Mouse (Mus musculus): ENCODE measurements around the gene Itpr2. TPM values are rescaled to one million over a fixed set of nuclear protein-coding genes. Genes with fewer than 3 reads are reported as not detected.

Itpr2 gene
- polyA plus RNA-seq, 1 experiment from 2014 or later: 8.2 TPM

DNA sequence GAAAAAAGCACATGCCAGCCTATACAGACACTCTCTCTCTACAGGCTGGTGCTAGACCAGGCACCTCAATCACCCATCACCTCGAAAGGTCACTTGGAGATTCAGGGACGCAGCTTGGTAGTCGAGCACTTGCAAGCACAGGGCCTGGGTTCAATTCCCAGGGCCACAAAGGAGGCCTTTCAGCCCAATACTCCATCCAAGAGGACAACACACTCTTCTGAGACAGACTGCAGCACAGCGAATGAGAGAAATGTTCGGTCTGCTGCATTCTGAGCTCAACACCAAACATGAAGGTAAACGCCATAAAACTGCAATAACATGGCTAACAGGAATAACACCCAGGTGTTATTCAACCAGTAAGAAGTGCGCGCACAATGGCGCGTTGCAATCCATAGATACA, 211.0 kb downstream of the Itpr2 start:
- 95% methylated on average over 10 of the region's 10 CpGs for WGBS (ENCODE audit: missing documents)
- Histone ChIP-seq H3K79me2 (ENCODE audit: inconsistent target) (no peaks in the 10 kb centered on the region), H3K27ac (no peak overlapping the region), H3K36me3 (ENCODE audit: inconsistent target) (no peaks in the 10 kb centered on the region), H3K4me3 (ENCODE audit: inconsistent target) (no peak overlapping the region)

DNA sequence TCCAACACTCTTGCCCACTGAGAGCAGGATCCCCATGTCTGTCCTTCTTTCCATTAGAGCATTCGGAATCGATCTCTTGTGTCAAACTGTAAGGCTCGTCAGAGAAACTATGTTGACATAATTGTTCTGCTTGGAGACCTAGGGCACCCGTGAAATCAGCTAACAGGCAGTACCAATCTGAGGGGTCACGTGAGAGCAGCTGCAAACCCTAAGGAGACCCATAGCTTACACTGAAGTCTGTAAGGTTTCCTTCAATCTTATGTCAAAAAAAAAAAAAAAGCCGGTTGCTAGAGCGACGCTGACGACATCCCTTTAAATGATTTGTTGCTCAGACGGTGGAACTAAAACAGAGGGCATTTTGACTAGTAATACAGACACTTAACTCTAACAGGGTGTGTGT, 212.2 kb downstream of the Itpr2 start:
- no peaks in the 10 kb centered on the region for H3K79me2 ChIP-seq (ENCODE audit: inconsistent target)
- no peak overlapping the region for H3K27ac ChIP-seq
- H3K4me3 ChIP-seq (ENCODE audit: inconsistent target): no peak overlapping the region
- WGBS (ENCODE audit: missing documents): 93% methylated on average over 8 of the region's 10 CpGs
- H3K36me3 ChIP-seq (ENCODE audit: inconsistent target): no peaks in the 10 kb centered on the region

DNA sequence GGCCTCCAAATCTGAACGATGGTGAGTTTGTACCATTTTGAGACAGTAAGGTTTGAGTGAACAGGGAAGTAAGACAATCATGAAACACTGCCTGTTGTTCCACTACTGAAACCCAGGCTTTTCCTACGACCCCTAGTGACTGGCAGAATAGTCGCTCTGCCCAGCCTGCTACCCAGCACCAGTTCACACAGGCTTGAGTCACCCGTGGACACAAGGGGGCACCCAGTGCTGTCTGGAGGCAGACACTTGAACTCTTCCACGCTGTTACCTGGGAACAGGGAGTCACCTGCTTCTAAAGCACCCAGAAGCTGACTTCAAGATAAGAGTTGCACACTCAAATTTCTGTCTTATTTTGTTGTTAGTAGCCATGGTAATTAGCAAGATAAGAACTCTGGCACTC, 213.8 kb downstream of the Itpr2 start:
- no peaks in the 10 kb centered on the region for H3K79me2 ChIP-seq (ENCODE audit: inconsistent target)
- H3K27ac ChIP-seq: no peak overlapping the region
- no peak overlapping the region for H3K4me3 ChIP-seq (ENCODE audit: inconsistent target)
- 97% methylated on average over 5 of the region's 5 CpGs for WGBS (ENCODE audit: missing documents)
- no peaks in the 10 kb centered on the region for H3K36me3 ChIP-seq (ENCODE audit: inconsistent target)

DNA sequence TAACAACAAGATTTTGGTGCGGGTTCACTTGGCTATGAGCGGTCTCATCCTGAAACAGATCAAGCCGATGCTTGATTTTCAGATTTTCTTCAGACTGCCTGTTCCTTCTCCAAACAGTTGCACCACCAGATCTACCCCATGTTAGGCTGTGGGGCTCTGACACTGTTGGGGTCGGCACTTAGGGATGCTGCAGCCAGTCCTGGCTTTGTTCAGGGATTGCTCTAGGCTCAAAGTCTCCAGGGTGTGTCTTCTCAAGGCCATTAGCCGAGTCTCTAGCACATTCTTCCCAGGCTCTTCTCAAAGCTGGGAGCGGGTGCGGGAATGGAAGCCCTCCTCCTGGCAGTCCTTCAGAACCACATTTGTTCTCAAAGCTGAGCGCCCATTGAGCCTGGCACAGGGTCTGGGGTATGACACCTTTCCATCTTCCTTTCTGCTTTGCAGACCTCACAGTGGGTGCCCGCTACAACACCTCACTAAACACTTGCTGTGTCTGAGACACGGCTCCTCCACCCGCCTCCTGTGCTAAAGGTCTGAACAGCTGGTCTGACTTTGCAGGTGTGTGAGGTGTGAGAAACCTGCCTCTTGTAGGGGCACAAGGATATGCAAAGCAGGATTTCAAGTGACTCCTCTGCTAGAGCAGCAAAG, 217.0 kb downstream of the Itpr2 start:
- WGBS (ENCODE audit: missing documents): 94% methylated on average over 11 of the region's 11 CpGs
- no peaks in the 10 kb centered on the region for H3K36me3 ChIP-seq (ENCODE audit: inconsistent target)

DNA sequence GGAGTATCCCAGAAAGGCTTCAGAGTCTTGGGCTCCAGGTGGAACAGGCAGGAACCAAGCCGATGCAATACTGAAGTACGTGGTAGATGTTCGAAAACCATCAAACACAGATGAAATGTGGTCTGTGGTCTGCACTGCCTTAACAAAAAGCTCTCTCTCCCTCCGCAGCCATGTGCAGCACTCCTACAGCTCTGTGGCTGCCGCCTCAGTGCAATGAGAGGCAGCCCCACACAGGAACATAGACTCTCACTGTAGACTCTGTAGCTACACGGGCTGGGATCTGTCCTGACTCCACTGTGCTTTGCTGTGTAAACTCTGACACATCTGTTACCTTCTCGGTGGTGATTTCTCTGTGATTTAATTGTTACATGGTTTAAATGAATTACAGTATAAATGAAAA, 218.0 kb downstream of the Itpr2 start:
- Histone ChIP-seq H3K36me3 (ENCODE audit: inconsistent target) (no peaks in the 10 kb centered on the region), H3K27ac (no peak overlapping the region), H3K4me3 (ENCODE audit: inconsistent target) (no peak overlapping the region), H3K79me2 (ENCODE audit: inconsistent target) (no peaks in the 10 kb centered on the region)
- 94% methylated on average over 7 of the region's 7 CpGs for WGBS (ENCODE audit: missing documents)

More for the DNA sequence above, 217.0 kb downstream of the Itpr2 start:
- H3K4me3 ChIP-seq (ENCODE audit: inconsistent target): no peak overlapping the region
- H3K79me2 ChIP-seq (ENCODE audit: inconsistent target): no peaks in the 10 kb centered on the region
- H3K27ac ChIP-seq: no peak overlapping the region

DNA sequence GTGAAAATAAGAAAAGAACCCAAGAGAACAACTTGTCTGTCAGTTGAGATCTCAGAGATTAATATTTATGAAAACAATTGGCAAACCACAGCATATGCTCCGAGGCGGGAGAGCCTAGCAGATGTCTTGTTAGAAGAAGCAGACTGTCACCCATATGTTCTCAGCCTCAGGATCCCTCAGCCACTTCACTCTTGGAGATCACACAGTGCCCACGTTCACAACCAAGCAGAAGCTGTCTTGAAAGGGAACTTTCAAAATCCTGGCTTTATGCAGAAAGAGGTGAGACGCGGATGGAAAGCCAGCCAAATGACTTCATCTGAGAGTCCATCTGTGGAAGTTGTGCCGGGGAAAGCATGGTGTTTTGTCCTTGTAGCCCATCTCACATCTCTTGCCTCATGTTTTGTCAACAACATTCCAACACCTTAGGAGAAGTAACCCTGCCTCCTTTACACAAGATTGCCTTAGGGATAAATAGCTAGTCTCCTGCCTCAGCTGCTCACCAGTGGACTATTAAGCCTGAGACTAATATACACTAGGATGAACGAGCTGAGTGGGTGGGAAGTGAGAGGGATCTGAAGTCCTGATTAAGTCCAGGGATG, 219.9 kb downstream of the Itpr2 start:
- Histone ChIP-seq H3K79me2 (ENCODE audit: inconsistent target) (no peaks in the 10 kb centered on the region), H3K4me3 (ENCODE audit: inconsistent target) (no peak overlapping the region), H3K36me3 (ENCODE audit: inconsistent target) (no peaks in the 10 kb centered on the region), H3K27ac (no peak overlapping the region)
- WGBS (ENCODE audit: missing documents): 91% methylated on average over 7 of the region's 7 CpGs

DNA sequence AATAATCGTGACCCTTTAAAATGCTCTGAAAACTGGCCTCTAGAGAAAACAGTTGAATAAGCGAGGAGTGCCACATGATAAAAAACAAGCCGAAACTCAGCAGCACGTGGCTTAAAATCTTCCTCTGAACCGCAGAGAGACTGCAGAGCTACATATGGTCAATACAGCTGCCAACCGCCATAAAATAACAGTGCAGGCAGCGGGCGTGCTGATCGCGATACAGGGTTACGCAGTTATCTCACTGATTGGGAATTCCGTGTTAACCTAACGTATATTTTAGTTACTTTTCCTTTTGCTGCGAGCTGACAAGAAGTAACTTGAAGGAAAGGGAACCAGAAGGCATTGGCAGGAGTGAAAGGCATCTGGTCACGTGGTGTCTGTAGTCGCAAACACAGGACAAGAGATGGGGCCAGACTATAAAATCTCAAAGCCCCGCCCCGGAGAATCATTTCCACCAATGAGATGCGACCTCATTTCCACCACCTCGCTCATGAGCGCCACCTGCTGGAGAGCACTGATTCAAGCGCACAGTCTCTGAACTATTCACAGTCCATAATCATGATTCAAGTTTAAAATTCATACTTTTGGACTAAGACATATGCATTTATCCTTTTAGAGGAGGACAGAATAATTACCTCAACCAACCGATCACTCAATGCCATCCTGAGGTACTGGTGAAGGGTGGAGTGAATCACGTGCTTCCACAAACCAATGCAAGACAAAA, 220.7 kb downstream of the Itpr2 start:
- Histone ChIP-seq H3K27ac (no peak overlapping the region), H3K36me3 (ENCODE audit: inconsistent target) (no peaks in the 10 kb centered on the region), H3K79me2 (ENCODE audit: inconsistent target) (no peaks in the 10 kb centered on the region), H3K4me3 (ENCODE audit: inconsistent target) (no peak overlapping the region)
- 96% methylated on average over 24 of the region's 24 CpGs for WGBS (ENCODE audit: missing documents)

DNA sequence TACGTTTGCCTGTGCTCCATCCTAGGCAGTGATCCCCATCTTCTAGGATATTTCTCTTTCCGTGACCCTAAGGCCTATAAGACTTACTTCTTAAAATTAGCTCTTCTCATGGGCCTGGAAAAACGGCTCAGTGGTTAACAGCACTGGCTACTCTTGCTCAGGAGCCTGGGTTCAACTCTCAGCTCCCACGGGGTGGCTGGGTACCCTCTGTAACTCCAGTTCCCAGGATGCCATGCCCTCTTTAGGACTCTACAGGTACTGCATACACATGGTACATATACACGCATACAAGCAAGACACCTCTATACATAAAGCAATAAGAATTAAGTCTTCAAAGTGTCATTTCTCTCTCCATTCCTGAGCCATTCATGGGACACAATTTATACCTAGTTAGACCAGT, 228.8 kb downstream of the Itpr2 start:
- Histone ChIP-seq H3K79me2 (ENCODE audit: inconsistent target) (no peaks in the 10 kb centered on the region), H3K27ac (no peak overlapping the region), H3K4me3 (ENCODE audit: inconsistent target) (no peak overlapping the region), H3K36me3 (ENCODE audit: inconsistent target) (no peaks in the 10 kb centered on the region)
- 94% methylated on average over 5 of the region's 5 CpGs for WGBS (ENCODE audit: missing documents)

DNA sequence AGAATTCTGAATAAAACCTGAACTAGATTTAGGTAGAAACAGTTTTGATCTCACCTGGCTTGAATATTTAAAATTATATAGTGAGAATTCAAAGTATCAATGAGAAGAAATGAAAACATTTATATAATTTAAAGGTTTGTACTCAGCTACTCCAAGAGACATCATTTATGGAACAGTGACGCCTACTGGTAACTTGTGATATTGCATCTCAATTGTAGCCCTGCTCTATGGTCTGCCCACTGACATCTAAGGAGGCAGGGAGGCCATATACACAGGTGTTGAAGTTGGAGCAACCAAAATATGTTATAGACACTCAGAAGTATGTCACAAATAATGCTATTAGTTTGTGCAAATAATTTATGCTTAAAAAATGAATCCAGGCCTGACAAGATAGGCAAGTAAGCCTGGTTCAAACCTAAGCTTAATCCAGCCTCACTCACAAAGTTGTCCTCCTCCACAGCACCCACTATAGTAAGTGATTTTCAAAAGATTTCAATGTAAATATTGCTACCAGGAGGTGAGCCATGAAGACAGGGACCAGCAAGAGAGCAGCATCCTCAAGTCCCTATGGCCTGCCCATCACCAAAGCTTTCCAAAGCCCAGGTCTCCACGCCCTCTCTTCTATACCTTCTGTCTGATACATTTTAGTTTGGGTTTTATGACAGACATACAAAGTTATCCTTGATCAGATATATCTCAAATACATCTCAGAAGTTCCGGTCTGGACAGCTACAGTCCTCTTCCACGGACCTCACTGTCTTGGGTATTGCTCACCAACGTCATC, 229.6 kb downstream of the Itpr2 start:
- no peak overlapping the region for H3K27ac ChIP-seq
- no peaks in the 10 kb centered on the region for H3K79me2 ChIP-seq (ENCODE audit: inconsistent target)
- H3K36me3 ChIP-seq (ENCODE audit: inconsistent target): no peaks in the 10 kb centered on the region
- no peak overlapping the region for H3K4me3 ChIP-seq (ENCODE audit: inconsistent target)
- WGBS (ENCODE audit: missing documents): 76% methylated on average over 5 of the region's 5 CpGs

DNA sequence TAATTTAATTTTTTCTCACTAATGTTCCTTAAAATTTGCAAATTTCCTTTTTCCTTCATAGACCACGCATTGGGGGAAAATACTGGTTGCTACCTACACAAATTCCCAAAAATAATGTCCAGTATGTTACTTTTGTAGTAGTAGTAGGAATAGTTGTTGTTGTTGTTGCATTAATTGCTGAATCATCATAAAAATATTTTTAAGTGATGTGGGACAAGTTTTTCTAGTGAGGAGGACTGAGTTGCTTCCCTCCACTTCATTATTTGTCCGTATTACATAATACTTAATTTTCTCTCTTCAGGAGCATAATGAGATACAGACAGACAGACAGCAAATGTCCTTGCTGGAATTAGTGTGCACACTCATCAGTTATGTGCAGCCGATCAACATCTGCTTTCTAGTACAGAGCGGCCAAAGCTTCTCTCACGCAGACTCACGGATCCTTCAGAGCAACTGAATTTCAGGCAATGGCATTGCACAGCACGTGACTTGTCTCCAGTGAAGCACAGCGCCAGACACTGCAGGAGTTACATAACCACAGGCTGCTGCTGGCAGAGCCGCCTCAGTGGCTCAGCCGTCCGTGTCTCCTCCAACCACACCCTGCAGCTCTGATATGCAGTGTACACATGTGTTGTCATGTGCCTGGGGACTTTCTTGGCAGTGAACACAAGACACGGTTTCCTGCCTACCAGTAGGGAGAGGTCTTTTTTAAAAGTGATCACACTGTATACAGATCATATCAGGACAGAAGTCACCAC, 231.1 kb downstream of the Itpr2 start:
- no peak overlapping the region for H3K4me3 ChIP-seq (ENCODE audit: inconsistent target)
- 20% methylated on average over 12 of the region's 12 CpGs for WGBS (ENCODE audit: missing documents)
- no peaks in the 10 kb centered on the region for H3K79me2 ChIP-seq (ENCODE audit: inconsistent target)
- H3K27ac ChIP-seq: 0 out of 2 replicates have a peak overlapping the region, but pooled peaks have one; percentile 8
- H3K36me3 ChIP-seq (ENCODE audit: inconsistent target): no peaks in the 10 kb centered on the region

DNA sequence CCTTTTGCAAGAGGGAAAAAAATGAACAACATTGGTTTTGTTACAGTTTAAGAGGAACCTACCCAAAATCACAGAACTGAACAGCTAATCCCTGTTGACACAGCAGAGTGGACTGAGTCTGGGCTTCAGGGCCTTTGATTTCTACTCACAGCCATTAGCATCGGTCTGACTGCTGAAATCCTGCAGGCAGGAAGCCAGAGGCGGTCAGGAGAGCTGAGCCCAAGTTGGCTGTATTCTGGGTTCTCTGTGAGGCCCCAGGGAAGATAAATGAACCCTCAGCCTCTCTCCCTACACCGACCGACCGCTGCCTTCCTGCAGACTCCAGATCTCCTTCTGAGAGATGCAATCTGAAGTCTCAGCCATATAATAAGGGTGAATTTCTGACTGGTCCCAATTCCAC, 231.9 kb downstream of the Itpr2 start:
- Histone ChIP-seq H3K4me3 (ENCODE audit: inconsistent target) (no peak overlapping the region), H3K79me2 (ENCODE audit: inconsistent target) (no peaks in the 10 kb centered on the region), H3K27ac (no peak overlapping the region), H3K36me3 (ENCODE audit: inconsistent target) (no peaks in the 10 kb centered on the region)
- WGBS (ENCODE audit: missing documents): 85% methylated on average over 5 of the region's 5 CpGs

DNA sequence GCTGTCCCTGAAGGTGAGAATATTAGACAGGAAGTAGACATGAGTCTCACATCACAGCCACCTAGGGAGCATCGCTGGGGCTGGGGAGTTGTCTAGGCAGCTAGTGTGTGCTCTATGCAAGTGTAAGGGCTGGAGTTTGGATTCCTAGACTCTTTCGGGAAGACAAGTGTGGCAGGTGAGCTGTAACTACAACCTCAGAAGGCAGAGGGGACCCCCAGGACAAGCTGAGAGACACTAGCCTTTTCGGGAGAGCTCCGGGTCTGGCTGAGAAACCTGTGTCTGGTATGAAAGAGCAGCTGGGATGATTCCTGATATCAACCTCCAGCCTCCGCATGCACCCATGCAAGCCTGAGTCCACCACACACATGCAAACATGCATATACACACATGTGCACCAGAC, 232.7 kb downstream of the Itpr2 start:
- H3K27ac ChIP-seq: no peak overlapping the region
- no peak overlapping the region for H3K4me3 ChIP-seq (ENCODE audit: inconsistent target)
- H3K79me2 ChIP-seq (ENCODE audit: inconsistent target): no peaks in the 10 kb centered on the region
- WGBS (ENCODE audit: missing documents): 95% methylated on average over 5 of the region's 5 CpGs
- H3K36me3 ChIP-seq (ENCODE audit: inconsistent target): no peaks in the 10 kb centered on the region

DNA sequence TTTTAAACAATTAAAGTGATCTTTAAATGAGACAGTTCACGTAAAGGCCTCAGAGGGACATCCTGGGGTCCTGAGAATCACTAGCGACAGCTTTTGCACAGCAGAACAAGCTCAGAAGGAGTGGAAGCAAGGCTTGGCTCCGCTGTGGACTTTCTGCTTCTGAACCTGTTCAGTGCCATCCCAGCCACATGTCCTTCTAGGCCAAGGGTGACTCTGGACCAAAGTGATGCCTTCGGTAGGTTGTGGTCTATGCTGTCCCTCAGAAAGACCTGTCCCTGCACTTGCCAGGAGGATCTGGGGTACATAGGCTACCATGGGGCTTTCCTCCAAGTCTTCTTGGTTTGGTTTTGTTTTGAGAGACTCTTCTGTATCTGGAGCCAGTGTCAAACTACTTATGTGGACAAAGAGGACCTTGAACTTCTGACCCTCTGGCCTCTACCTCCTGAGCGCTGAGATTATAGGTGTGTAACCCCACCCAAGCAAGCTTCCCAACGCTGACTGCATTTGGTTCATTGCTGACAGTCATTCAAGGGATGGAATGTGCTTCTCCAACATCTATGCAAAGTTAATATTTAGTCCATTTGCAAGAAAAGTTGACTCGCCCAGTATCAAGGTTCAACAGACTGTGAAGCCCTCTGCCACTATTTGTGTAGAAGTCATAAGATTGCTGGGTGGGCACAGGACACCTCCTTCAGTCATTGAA, 241.2 kb downstream of the Itpr2 start:
- Histone ChIP-seq H3K79me2 (ENCODE audit: inconsistent target) (no peaks in the 10 kb centered on the region), H3K4me3 (ENCODE audit: inconsistent target) (no peak overlapping the region), H3K36me3 (ENCODE audit: inconsistent target) (no peaks in the 10 kb centered on the region), H3K27ac (no peak overlapping the region)
- WGBS (ENCODE audit: missing documents): 96% methylated on average over 7 of the region's 7 CpGs

DNA sequence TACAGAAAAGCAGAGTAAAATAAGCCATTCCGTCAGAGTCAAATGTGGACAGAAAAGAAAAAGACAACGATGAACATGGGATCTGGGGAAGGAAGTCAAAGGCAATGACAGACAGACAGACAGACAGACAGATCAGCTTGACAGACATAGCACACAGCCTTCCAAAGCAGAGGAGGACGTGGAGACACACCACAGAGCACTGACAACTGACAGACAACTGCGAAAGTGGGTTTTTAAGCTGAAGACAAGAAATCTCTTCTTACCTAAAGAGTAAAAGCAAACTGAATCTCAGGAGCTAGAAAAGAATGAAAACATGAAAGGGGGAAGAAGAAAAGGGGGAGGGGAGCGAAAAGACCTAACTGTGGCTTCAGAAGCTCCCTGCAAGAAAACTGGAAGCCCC, 243.3 kb downstream of the Itpr2 start:
- H3K79me2 ChIP-seq (ENCODE audit: inconsistent target): no peaks in the 10 kb centered on the region
- no peaks in the 10 kb centered on the region for H3K36me3 ChIP-seq (ENCODE audit: inconsistent target)
- WGBS (ENCODE audit: missing documents): 98% methylated on average over 5 of the region's 5 CpGs
- no peak overlapping the region for H3K4me3 ChIP-seq (ENCODE audit: inconsistent target)
- no peak overlapping the region for H3K27ac ChIP-seq

All from macrophage (primary cell).